Mouse (Mus musculus) layer of hippocampus, adult 9-10 months (tissue): ENCODE measurements around the gene Cdk6.

Experiments
- DNase-seq: peaks from one replicate; pipeline ENCODE4 v3.0.0; 2022; ENCODE audit warnings: low spot score

The Cdk6 gene

GRCm38 (mm10) chr5:3574825-3575224 is 233.5 kb downstream of the Cdk6 start:
- DNase-seq = no peak

- no peak for DNase-seq
Measured at GRCm38 (mm10) chr5:3577939-3578338, 236.7 kb downstream of the Cdk6 start.

GRCm38 (mm10) chr5:3579066-3579465 is 237.8 kb downstream of the Cdk6 start:
- no peak for DNase-seq
